Mouse (Mus musculus): Measurements from ENCODE around the gene Vwa3b. TPM values are rescaled to one million over a fixed set of nuclear protein-coding genes. Genes with fewer than 3 reads are reported as not detected.

Gene Vwa3b
- polyA plus RNA-seq, 1 experiment, result 0.04 TPM

DNA sequence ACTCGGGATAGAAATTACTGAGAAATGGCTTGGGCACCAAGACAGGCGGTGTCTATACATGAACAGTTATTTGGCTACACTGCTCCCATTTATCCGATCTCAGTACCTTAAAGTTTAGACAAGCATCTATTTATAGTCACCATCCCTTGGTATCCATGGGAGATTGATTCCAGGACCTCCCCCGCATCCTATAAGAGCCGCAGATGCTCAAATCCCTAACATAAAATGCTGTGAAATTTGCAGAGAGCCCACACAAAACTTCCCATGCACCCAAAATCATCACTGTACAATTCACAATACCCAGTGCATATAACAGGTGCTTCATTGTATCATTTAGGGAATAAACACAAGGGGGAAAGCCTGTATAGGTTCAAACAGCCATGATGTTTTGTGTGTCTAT, 89.5 kb downstream of the Vwa3b start:
- Histone ChIP-seq H3K36me3 (ENCODE audit: control insufficient read depth, insufficient read depth, low read length) (no peaks in the 10 kb centered on the region), H3K27me3 (ENCODE audit: control insufficient read depth, insufficient read depth, low read length) (no peaks in the 10 kb centered on the region), H3K27ac (ENCODE audit: insufficient read depth, low read depth, low read length) (no peak overlapping the region), H3K4me1 (ENCODE audit: control insufficient read depth, insufficient read depth, insufficient read length, low read length) (no peaks in the 10 kb centered on the region), H3K4me3 (ENCODE audit: low read depth, low read length) (no peak overlapping the region)
- WGBS, result 89% methylated on average over 5 of the region's 5 CpGs
- TF ChIP-seq POLR2A (IDR thresholded peaks at IDR 0.05; ENCODE audit: low read depth, low read length), result no peak
- no peak for TF ChIP-seq CTCF (IDR thresholded peaks at IDR 0.05; ENCODE audit: extremely low read depth, insufficient read length, insufficient replicate concordance, low read depth, low read length)

DNA sequence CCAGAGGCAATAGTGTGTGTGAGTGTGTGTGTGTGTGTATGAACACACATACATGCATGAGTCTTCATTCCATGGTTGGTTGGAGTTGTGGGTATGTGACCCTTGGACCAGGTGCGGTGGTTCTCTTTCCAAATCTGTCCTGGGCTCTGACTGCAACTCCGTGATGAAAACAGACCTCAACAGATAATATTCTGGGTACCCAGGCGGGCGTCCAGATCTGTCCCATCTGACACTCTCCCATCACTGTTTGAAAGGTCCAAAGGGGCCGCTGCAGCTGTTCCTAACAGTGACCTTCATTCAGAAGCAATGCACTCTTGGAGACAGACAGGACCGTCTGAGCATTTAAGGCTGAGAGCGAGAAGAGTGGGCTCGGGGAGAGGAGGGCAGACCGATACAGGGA, 90.2 kb downstream of the Vwa3b start:
- no peaks in the 10 kb centered on the region for H3K27me3 ChIP-seq (ENCODE audit: control insufficient read depth, insufficient read depth, low read length)
- 83% methylated on average over 9 of the region's 9 CpGs for WGBS
- H3K4me1 ChIP-seq (ENCODE audit: control insufficient read depth, insufficient read depth, insufficient read length, low read length), result no peaks in the 10 kb centered on the region
- TF ChIP-seq POLR2A (IDR thresholded peaks at IDR 0.05; ENCODE audit: low read depth, low read length), result no peak
- no peak for TF ChIP-seq CTCF (IDR thresholded peaks at IDR 0.05; ENCODE audit: extremely low read depth, insufficient read length, insufficient replicate concordance, low read depth, low read length)
- no peak overlapping the region for H3K27ac ChIP-seq (ENCODE audit: insufficient read depth, low read depth, low read length)
- no peaks in the 10 kb centered on the region for H3K36me3 ChIP-seq (ENCODE audit: control insufficient read depth, insufficient read depth, low read length)
- H3K4me3 ChIP-seq (ENCODE audit: low read depth, low read length), result no peak overlapping the region

DNA sequence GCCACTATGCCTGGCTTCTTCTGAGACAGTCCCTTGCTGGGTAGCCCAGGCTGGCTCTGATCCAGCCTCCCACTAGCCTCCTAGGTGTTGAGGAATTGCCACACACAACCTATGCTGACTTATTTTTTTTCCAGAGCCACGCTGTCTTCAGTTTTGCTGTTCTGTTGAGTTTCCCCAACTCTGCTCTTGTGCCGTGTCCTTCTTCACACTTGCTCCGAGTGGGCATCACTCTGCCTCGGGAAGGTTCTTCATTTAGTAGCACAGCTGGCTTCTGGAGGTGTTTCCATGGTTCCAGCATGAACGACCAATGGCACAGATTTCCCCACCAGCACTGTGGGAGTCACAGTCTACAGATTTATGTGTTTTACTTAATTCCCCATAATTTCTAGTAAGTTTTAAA, 91.6 kb downstream of the Vwa3b start:
- 84% methylated on average over 5 of the region's 5 CpGs for WGBS
- H3K27ac ChIP-seq (ENCODE audit: insufficient read depth, low read depth, low read length), result no peak overlapping the region
- H3K4me1 ChIP-seq (ENCODE audit: control insufficient read depth, insufficient read depth, insufficient read length, low read length), result no peaks in the 10 kb centered on the region
- H3K27me3 ChIP-seq (ENCODE audit: control insufficient read depth, insufficient read depth, low read length), result no peaks in the 10 kb centered on the region
- H3K36me3 ChIP-seq (ENCODE audit: control insufficient read depth, insufficient read depth, low read length), result no peaks in the 10 kb centered on the region
- no peak overlapping the region for H3K4me3 ChIP-seq (ENCODE audit: low read depth, low read length)
- no peak for TF ChIP-seq POLR2A (IDR thresholded peaks at IDR 0.05; ENCODE audit: low read depth, low read length)
- no peak for TF ChIP-seq CTCF (IDR thresholded peaks at IDR 0.05; ENCODE audit: extremely low read depth, insufficient read length, insufficient replicate concordance, low read depth, low read length)

DNA sequence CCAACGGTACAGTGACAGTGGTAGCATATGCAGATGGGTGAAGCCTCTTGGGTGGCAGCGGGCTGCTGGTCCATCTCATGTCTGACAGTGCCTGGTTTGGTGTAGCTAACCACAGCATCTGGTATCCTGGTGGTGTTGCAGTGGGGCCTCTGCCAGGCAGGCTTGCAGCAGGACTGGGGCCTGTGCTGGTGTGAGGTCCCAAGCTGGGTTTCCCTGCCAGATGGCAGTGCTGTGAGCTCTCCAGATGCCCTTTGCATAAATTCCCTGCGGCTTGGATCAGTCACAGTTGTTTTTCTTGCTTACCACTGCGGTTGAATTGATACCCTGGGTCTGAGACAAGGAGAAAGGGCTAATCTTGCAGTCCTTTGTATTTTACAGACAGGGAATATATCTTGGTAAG, 95.9 kb downstream of the Vwa3b start:
- TF ChIP-seq POLR2A (IDR thresholded peaks at IDR 0.05; ENCODE audit: low read depth, low read length), result no peak
- TF ChIP-seq CTCF (IDR thresholded peaks at IDR 0.05; ENCODE audit: extremely low read depth, insufficient read length, insufficient replicate concordance, low read depth, low read length), result no peak

DNA sequence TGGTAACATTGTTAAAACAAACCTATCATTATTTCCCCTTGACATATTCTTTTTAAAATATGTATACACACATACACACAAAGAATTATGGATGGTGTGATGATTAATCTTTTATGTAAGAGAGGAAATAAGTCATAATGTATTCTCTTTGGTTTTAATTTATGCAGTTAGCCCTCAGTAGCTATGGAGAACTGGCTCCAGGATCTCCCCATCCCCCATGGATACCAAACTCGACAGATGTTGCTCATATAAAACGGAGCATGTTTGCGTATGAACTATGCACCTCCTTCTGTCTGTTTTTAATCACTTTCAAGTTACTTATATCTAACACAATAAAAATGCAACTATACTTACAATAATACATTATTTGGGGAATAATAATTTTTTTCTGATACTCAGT, 96.4 kb downstream of the Vwa3b start:
- 63% methylated on average over 3 of the region's 3 CpGs for WGBS
- H3K36me3 ChIP-seq (ENCODE audit: control insufficient read depth, insufficient read depth, low read length), result no peaks in the 10 kb centered on the region
- H3K27ac ChIP-seq (ENCODE audit: insufficient read depth, low read depth, low read length), result no peak overlapping the region
- no peak for TF ChIP-seq POLR2A (IDR thresholded peaks at IDR 0.05; ENCODE audit: low read depth, low read length)
- TF ChIP-seq CTCF (IDR thresholded peaks at IDR 0.05; ENCODE audit: extremely low read depth, insufficient read length, insufficient replicate concordance, low read depth, low read length), result no peak
- no peaks in the 10 kb centered on the region for H3K27me3 ChIP-seq (ENCODE audit: control insufficient read depth, insufficient read depth, low read length)
- H3K4me3 ChIP-seq (ENCODE audit: low read depth, low read length), result no peak overlapping the region
- no peaks in the 10 kb centered on the region for H3K4me1 ChIP-seq (ENCODE audit: control insufficient read depth, insufficient read depth, insufficient read length, low read length)

More for the DNA sequence above, 95.9 kb downstream of the Vwa3b start:
- Histone ChIP-seq H3K27me3 (ENCODE audit: control insufficient read depth, insufficient read depth, low read length) (no peaks in the 10 kb centered on the region), H3K4me3 (ENCODE audit: low read depth, low read length) (no peak overlapping the region), H3K27ac (ENCODE audit: insufficient read depth, low read depth, low read length) (no peak overlapping the region), H3K36me3 (ENCODE audit: control insufficient read depth, insufficient read depth, low read length) (no peaks in the 10 kb centered on the region), H3K4me1 (ENCODE audit: control insufficient read depth, insufficient read depth, insufficient read length, low read length) (no peaks in the 10 kb centered on the region)
- WGBS, result 71% methylated on average over 4 of the region's 4 CpGs

DNA sequence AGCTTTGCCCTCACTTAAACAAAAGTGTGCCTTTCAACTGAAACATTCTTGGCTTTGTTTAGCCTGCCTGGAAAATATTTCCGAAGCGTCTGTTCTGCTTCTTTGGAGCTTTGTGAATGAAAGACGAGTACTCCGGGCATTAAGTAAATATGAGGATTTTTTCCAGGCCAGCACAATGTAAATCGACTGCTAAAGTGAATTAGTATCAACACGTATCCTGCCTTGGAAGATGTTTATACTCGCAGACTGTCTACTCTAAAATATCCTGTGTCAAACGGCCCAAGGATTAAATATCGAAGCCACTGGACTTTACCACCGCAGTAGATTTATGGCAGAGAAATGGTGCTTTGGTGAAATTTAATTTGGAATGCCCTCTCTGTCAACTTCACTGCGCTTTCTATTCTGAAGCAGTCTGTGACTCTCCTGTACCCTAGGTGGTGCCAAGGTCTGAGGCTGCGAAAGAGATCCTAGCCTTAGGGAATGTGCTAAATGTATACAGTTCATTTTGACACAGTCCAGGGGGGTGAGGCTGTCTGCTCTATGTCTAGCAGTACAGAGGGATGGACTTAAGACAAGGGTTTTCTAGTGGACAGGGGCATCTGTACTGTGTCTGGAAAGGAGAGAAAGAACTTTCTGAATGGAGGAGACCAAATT, 98.4 kb downstream of the Vwa3b start:
- Histone ChIP-seq H3K36me3 (ENCODE audit: control insufficient read depth, insufficient read depth, low read length) (no peaks in the 10 kb centered on the region), H3K4me1 (ENCODE audit: control insufficient read depth, insufficient read depth, insufficient read length, low read length) (no peaks in the 10 kb centered on the region), H3K27ac (ENCODE audit: insufficient read depth, low read depth, low read length) (no peak overlapping the region), H3K4me3 (ENCODE audit: low read depth, low read length) (no peak overlapping the region), H3K27me3 (ENCODE audit: control insufficient read depth, insufficient read depth, low read length) (no peaks in the 10 kb centered on the region)
- 69% methylated on average over 12 of the region's 12 CpGs for WGBS
- no peak for TF ChIP-seq CTCF (IDR thresholded peaks at IDR 0.05; ENCODE audit: extremely low read depth, insufficient read length, insufficient replicate concordance, low read depth, low read length)
- TF ChIP-seq POLR2A (IDR thresholded peaks at IDR 0.05; ENCODE audit: low read depth, low read length), result no peak

DNA sequence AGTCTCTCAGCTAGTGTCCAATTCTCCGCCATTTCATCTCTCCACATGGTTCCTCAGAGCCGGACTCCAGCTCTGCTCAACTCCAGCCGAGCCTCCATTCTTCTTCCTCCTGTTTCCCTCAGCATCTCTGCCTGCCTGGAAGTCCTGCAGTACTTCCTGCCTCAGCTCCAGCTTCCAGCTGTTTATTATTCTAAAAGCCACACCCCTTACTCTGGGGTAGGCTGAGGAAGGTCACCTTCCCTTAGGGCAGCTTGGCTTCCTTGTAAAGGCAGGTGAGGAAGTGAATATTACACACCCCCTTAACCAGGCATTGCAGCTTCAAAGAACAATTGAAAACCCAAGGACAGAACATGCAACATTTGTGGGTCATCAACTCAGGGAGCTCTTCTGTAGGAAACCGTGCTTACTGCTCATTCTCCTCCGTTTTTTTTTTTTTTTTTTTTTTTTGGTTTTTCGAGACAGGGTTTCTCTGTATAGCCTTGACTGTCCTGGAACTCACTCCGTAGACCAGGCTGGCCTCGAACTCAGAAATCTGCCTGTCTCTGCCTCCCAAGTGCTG, 103.7 kb downstream of the Vwa3b start:
- no peaks in the 10 kb centered on the region for H3K4me1 ChIP-seq (ENCODE audit: control insufficient read depth, insufficient read depth, insufficient read length, low read length)
- WGBS, result 79% methylated on average over 8 of the region's 8 CpGs
- no peak overlapping the region for H3K4me3 ChIP-seq (ENCODE audit: low read depth, low read length)
- no peaks in the 10 kb centered on the region for H3K36me3 ChIP-seq (ENCODE audit: control insufficient read depth, insufficient read depth, low read length)
- no peaks in the 10 kb centered on the region for H3K27me3 ChIP-seq (ENCODE audit: control insufficient read depth, insufficient read depth, low read length)
- no peak overlapping the region for H3K27ac ChIP-seq (ENCODE audit: insufficient read depth, low read depth, low read length)
- no peak for TF ChIP-seq CTCF (IDR thresholded peaks at IDR 0.05; ENCODE audit: extremely low read depth, insufficient read length, insufficient replicate concordance, low read depth, low read length)
- TF ChIP-seq POLR2A (IDR thresholded peaks at IDR 0.05; ENCODE audit: low read depth, low read length), result no peak
